Comparison of ENCODE assay signal across 7 mouse cellular contexts in genomic region chr1:156310630-156311029, GRCm38 (mm10). TPM values are rescaled to one million over a fixed set of nuclear protein-coding genes. Genes with fewer than 3 reads are reported as not detected.
DNase-seq lines count a peak whose midpoint lies in the region; ATAC-seq and TF ChIP-seq lines count a peak whose summit lies in the region.

Gene Nphs2 (plus strand): TSS chr1:156310727.

- H3K9ac ChIP-seq in forebrain, postnatal 0 days: no peak within 1 kb of the TSS
- no peak within 1 kb of the TSS for H3K9ac ChIP-seq in liver, embryonic 13.5 days
- no peak within 1 kb of the TSS for H3K9ac ChIP-seq in stomach, embryonic 14.5 days (replicated peaks; ENCODE audit: low read depth, low read length)

- H3K4me2 ChIP-seq in forebrain, postnatal 0 days (ENCODE audit: low read depth): peak within 1 kb of the TSS; percentile 37
- H3K4me2 ChIP-seq in liver, embryonic 13.5 days: peak within 1 kb of the TSS; percentile 45
- peak within 1 kb of the TSS; percentile 30 for H3K4me2 ChIP-seq in stomach, embryonic 14.5 days (replicated peaks; ENCODE audit: low read depth, low read length)

- H3K9me3 ChIP-seq in forebrain, postnatal 0 days (ENCODE audit: low read length): no peaks in the 10 kb centered on the region
- no peaks in the 10 kb centered on the region for H3K9me3 ChIP-seq in liver, embryonic 13.5 days (replicated peaks)
- H3K9me3 ChIP-seq in stomach, embryonic 14.5 days (ENCODE audit: control insufficient read depth, low read depth, low read length): no peaks in the 10 kb centered on the region

- peak; percentile 40 for DNase-seq in ovary, postnatal 36 days (ENCODE audit: low spot score)
- no peak for DNase-seq in ovary, adult 18-20 months (ENCODE audit: low spot score)
- DNase-seq in forebrain, postnatal 0 days: no peak
- no peak for DNase-seq in liver, embryonic 13.5 days
- no peak for DNase-seq in layer of hippocampus, postnatal 36 days
- no peak for DNase-seq in cerebellum, adult 11-12 months

- no peaks in the 10 kb centered on the region for H3K36me3 ChIP-seq in forebrain, postnatal 0 days (ENCODE audit: insufficient read depth)
- H3K36me3 ChIP-seq in liver, embryonic 13.5 days: no peaks in the 10 kb centered on the region
- no peaks in the 10 kb centered on the region for H3K36me3 ChIP-seq in stomach, embryonic 14.5 days (ENCODE audit: control insufficient read depth, insufficient read depth, low read length)

- WGBS in forebrain, postnatal 0 days: 6% methylated on average over 29 of the region's 29 CpGs
- 8% methylated on average over 29 of the region's 29 CpGs for whole genome bisulfite sequencing in liver, embryonic 13.5 days (ENCODE audit: insufficient replicate concordance)
- WGBS in stomach, embryonic 14.5 days: 5% methylated on average over 29 of the region's 29 CpGs

- TF ChIP-seq CTCF in forebrain, postnatal 0 days (IDR thresholded peaks at IDR 0.05; ENCODE audit: low read depth): no peak

- H3K4me3 ChIP-seq in forebrain, postnatal 0 days (ENCODE audit: low read depth, low read length): 0 out of 2 replicates have a peak within 1 kb of the TSS, but pooled peaks have one; percentile 7
- peak within 1 kb of the TSS; percentile 22; the same call in 1 of the 2 replicates for H3K4me3 ChIP-seq in liver, embryonic 13.5 days (replicated peaks)
- peak within 1 kb of the TSS; percentile 6; the same call in 1 of the 2 replicates for H3K4me3 ChIP-seq in stomach, embryonic 14.5 days (ENCODE audit: low read depth, low read length)

- H3K27me3 ChIP-seq in forebrain, postnatal 0 days (ENCODE audit: insufficient read depth, low read length): no peaks in the 10 kb centered on the region; the same call in 1 of the 2 replicates
- peaks cover 59% of the 10 kb centered on the region for H3K27me3 ChIP-seq in liver, embryonic 13.5 days
- peaks cover 13% of the 10 kb centered on the region; the same call in 1 of the 2 replicates for H3K27me3 ChIP-seq in stomach, embryonic 14.5 days (ENCODE audit: control insufficient read depth, insufficient read depth, low read length)

- no peak within 1 kb of the TSS for H3K27ac ChIP-seq in forebrain, postnatal 0 days (ENCODE audit: low read depth, low read length)
- no peak within 1 kb of the TSS for H3K27ac ChIP-seq in liver, embryonic 13.5 days
- no peak within 1 kb of the TSS for H3K27ac ChIP-seq in stomach, embryonic 14.5 days (ENCODE audit: low read length)

- ATAC-seq in forebrain, postnatal 0 days: no peak
- ATAC-seq in liver, embryonic 13.5 days (ENCODE audit: low read depth): no peak
- ATAC-seq in stomach, embryonic 14.5 days (ENCODE audit: insufficient number of reproducible peaks, insufficient read depth, low FRiP score, low read depth): no peak

- H3K4me1 ChIP-seq in forebrain, postnatal 0 days (ENCODE audit: insufficient read depth): no peaks in the 10 kb centered on the region
- H3K4me1 ChIP-seq in liver, embryonic 13.5 days (replicated peaks): 0 out of 2 replicates have a peak, but pooled peaks cover 3% of the 10 kb centered on the region
- peaks cover 3% of the 10 kb centered on the region; the same call in 1 of the 2 replicates for H3K4me1 ChIP-seq in stomach, embryonic 14.5 days (ENCODE audit: control insufficient read depth, insufficient read depth, low read length)

RNA-seq across cellular contexts. Expression of gene Nphs2, which starts in this region (rescaled TPM):
- 1.2 and 2.4 TPM in 2 replicates for total RNA-seq in forebrain, postnatal 0 days (2014; rRNA removed)
- 1.1 and 1.4 TPM in 2 replicates for polyA plus RNA-seq in forebrain, postnatal 0 days (2015; fragmentation: Nextera tagmentation; extraction: Ambion mirVana)
- not detected in 2 replicates for polyA plus RNA-seq in liver, embryonic 13.5 days (2015; fragmentation: Nextera tagmentation; extraction: Ambion mirVana)
- polyA plus RNA-seq in stomach, embryonic 14.5 days (2014; fragmentation: Nextera tagmentation; extraction: Ambion mirVana): not detected in 2 replicates
- total RNA-seq in layer of hippocampus, postnatal 36 days (2021): under 1 TPM in 1 of 2 experiments, not detected in 1; 0.20 TPM
